Comparison of ENCODE assay signal across 11 mouse cellular contexts in the genomic region with DNA sequence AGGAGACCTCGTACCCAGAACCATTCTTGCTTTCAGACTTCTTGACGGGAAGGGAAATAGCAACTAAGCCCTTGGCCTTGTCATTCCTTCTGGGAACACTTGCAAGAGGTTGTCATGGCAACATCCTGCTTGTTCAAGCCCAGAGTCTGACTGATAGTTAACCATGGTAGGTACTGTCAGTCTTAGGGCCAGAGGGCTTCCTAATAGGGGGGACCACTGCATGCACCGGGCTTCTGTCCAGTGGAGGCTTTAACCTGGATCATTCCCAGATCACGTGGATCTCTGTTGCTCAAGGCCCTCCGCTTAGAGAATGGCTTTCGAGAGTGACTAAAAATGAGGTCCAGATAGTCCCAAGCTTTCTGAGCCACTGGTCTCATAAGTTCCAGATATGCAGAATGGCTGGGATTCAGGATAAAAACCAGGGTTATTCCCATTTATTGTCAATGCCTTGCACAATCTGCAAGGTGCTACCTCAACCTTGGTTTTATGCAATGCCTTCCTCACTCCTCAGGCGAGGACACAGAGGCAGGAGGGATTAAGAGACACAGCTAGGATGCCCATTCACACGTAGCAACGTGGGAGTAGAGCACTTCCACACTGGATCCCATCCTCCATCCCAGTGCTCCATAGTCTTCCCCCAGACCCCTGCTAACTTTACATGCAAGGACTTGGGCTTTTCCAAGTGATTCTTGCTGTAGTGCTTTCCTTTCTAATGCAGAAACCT.
DNase-seq lines count a peak whose midpoint lies in the region; ATAC-seq and TF ChIP-seq lines count a peak whose summit lies in the region.
"Had no signal": no experiment of that assay in that cellular context is flagged by ENCODE, and none has a peak within 500 bp of the region (broad histone marks: within the 10 kb centered on the region; RNA-seq: fewer than 3 reads in every experiment).

No protein-coding gene starts in this region.

- no peak overlapping the region for H3K4me2 ChIP-seq in hindbrain, embryonic 15.5 days
- H3K4me2 ChIP-seq: heart, embryonic 15.5 days; kidney, embryonic 15.5 days had no signal

- no peaks in the 10 kb centered on the region for H3K9me3 ChIP-seq in hindbrain, embryonic 15.5 days
- H3K9me3 ChIP-seq: heart, embryonic 15.5 days; kidney, embryonic 15.5 days had no signal

- 67% methylated on average over 9 of the region's 9 CpGs for WGBS in hindbrain, embryonic 15.5 days
- WGBS in cerebellum, adult 2 months = 41% methylated on average over 9 of the region's 9 CpGs

- TF ChIP-seq CTCF in layer of hippocampus, adult 2 months (conservative IDR thresholded peaks at IDR 0.05) = no peak
- no peak for TF ChIP-seq CTCF in cerebellum, adult 2 months (IDR thresholded peaks at IDR 0.05; ENCODE audit: borderline replicate concordance, insufficient read depth, low read depth, low read length)

- no peak for TF ChIP-seq POLR2A in cerebellum, adult 2 months (IDR thresholded peaks at IDR 0.05; ENCODE audit: borderline replicate concordance, insufficient read depth, low read length)

- peaks cover 8% of the 10 kb centered on the region for H3K4me1 ChIP-seq in hindbrain, embryonic 15.5 days (replicated peaks)
- H3K4me1 ChIP-seq in cerebellum, adult 2 months (ENCODE audit: control insufficient read depth, insufficient read depth, low read length) = no peaks in the 10 kb centered on the region; the same call in 1 of the 2 replicates
- H3K4me1 ChIP-seq: heart, embryonic 15.5 days had no signal

- peak; percentile 64 to 74 for DNase-seq in cerebellum, postnatal 10 days
- DNase-seq in cerebellum, postnatal 25 days = no peak
- DNase-seq in layer of hippocampus, adult 2 months (ENCODE audit: low spot score in 2 of 2) = peak; percentile 33 to 40
- DNase-seq in layer of hippocampus, adult 8-10 months (ENCODE audit: low spot score in 2 of 2) = no peak
- DNase-seq in ES-CJ7 (ENCODE audit: low read depth, low spot score) = peak; percentile 4
- no peak for DNase-seq in spleen, postnatal 4 days (ENCODE audit: low spot score in 2 of 2)
- DNase-seq in cerebellum, adult 2 months = no peak
- DNase-seq: lung, postnatal 14 days had no signal

- peak; percentile 85 for ATAC-seq in hindbrain, embryonic 15.5 days (ENCODE audit: low FRiP score, low read depth)

- H3K27ac ChIP-seq in layer of hippocampus, adult 2 months = no peak overlapping the region
- H3K27ac ChIP-seq in hindbrain, embryonic 15.5 days (replicated peaks) = no peak overlapping the region
- H3K27ac ChIP-seq in cerebellum, adult 2 months (ENCODE audit: insufficient read depth, low read length) = no peak overlapping the region
- H3K27ac ChIP-seq: heart, embryonic 15.5 days; kidney, embryonic 15.5 days had no signal

- no peaks in the 10 kb centered on the region for H3K36me3 ChIP-seq in hindbrain, embryonic 15.5 days
- H3K36me3 ChIP-seq: heart, embryonic 15.5 days; kidney, embryonic 15.5 days had no signal

- no peak overlapping the region for H3K9ac ChIP-seq in hindbrain, embryonic 15.5 days
- H3K9ac ChIP-seq: heart, embryonic 15.5 days; kidney, embryonic 15.5 days had no signal

- no peaks in the 10 kb centered on the region for H3K27me3 ChIP-seq in hindbrain, embryonic 15.5 days
- no peaks in the 10 kb centered on the region; the same call in 1 of the 2 replicates for H3K27me3 ChIP-seq in cerebellum, adult 2 months (ENCODE audit: control insufficient read depth, insufficient read depth, low read length)
- H3K27me3 ChIP-seq: heart, embryonic 15.5 days; kidney, embryonic 15.5 days had no signal

- H3K4me3 ChIP-seq in layer of hippocampus, adult 2 months = no peak overlapping the region
- no peak overlapping the region for H3K4me3 ChIP-seq in hindbrain, embryonic 15.5 days
- H3K4me3 ChIP-seq in cerebellum, adult 2 months (replicated peaks; ENCODE audit: insufficient read depth, low read depth, low read length) = no peak overlapping the region
- H3K4me3 ChIP-seq: heart, embryonic 15.5 days; kidney, embryonic 15.5 days had no signal

Comparison
In these comparisons a context has a peak if more than half of its experiments do, and no peak if none do; other contexts are left out.
1. DNase-seq: peak in cerebellum, postnatal 10 days (2 of 2), layer of hippocampus, adult 2 months (2 of 2) and ES-CJ7 (single experiment); none in cerebellum, postnatal 25 days (0 of 2), layer of hippocampus, adult 8-10 months (0 of 2), spleen, postnatal 4 days (0 of 2) and cerebellum, adult 2 months (0 of 2).